Mouse (Mus musculus): ENCODE data around the gene Ubxn4. TPM values are rescaled to one million over a fixed set of nuclear protein-coding genes. Genes with fewer than 3 reads are reported as not detected.

Gene Ubxn4
- polyA plus RNA-seq, 1 experiment from 2014 or later = 69.5 TPM

DNA sequence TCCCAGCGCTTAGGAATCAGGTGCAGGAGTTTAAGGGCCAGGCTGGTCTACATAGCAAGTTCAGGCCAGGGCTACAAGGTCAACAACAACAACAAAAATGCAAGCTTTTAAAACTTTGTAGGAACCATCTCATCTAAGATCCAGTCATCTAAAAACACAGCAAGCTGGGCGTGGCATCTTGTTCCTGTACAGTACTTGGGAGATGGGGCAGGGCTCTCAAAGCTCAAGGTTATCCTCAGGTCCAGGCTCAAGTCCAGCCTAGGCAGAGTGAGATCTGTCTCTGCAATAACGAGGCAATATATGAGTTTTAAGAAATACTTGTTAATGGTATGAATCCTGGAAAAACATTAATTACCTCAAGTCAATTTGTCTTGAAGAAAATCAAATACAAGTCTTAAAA, 34.8 kb downstream of the Ubxn4 start:
- H3K9me3 ChIP-seq = no peaks in the 10 kb centered on the region
- H3K36me3 ChIP-seq = peaks cover 54% of the 10 kb centered on the region
- no peak overlapping the region for H3K27ac ChIP-seq
- no peaks in the 10 kb centered on the region for H3K27me3 ChIP-seq
- no peak overlapping the region for H3K9ac ChIP-seq
- H3K4me3 ChIP-seq = no peak overlapping the region
- no peak for ATAC-seq (ENCODE audit: insufficient number of reproducible peaks, insufficient read depth, low FRiP score, low TSS enrichment)
- H3K4me2 ChIP-seq (replicated peaks) = no peak overlapping the region
- H3K4me1 ChIP-seq = no peaks in the 10 kb centered on the region
- 96% methylated on average over 3 of the region's 3 CpGs for WGBS

DNA sequence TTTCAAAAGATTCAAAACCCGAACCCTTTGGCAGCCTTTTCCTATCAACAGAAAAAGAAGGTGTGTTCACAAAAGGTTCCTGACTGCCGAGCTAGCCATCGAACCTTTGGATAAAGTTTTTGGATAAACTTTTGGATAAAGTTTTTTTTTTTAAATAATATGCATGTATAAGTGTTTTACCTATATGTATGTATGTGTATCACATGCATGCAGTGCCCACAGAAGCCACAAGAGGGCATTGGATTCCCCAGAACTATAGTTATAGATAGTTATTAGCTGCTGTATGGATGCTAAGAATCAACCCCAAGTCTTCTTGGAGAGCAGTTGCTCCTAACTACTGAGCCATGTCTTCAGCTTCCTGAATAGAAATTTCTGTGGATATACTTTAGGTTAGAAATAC, 38.0 kb downstream of the Ubxn4 start:
- peaks cover 41% of the 10 kb centered on the region for H3K36me3 ChIP-seq

DNA sequence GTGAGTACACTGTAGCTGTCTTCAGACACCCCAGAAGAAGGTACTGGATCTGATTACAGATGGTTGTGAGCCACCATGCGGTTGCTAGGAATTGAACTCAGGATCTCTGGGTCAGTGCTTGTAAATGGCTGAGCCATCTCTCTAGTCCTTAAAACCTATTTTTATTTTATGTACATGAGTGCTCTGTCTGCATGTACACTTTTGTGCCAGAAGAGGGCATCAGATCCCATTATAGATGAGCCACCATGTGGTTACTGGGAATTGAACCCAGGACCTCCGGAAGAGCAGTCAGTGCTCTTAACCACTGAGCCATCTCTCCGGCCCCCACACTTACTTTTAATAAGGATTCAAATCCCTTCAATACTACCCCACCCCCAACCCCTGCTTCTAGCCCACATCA, 39.2 kb downstream of the Ubxn4 start:
- H3K36me3 ChIP-seq = peaks cover 37% of the 10 kb centered on the region
- ATAC-seq (ENCODE audit: insufficient number of reproducible peaks, insufficient read depth, low FRiP score, low TSS enrichment) = no peak
- no peak overlapping the region for H3K9ac ChIP-seq
- H3K27ac ChIP-seq = no peak overlapping the region
- no peak overlapping the region for H3K4me3 ChIP-seq
- H3K4me1 ChIP-seq = no peaks in the 10 kb centered on the region
- H3K4me2 ChIP-seq (replicated peaks) = no peak overlapping the region
- H3K27me3 ChIP-seq = no peaks in the 10 kb centered on the region
- 88% methylated on average over 3 of the region's 3 CpGs for WGBS
- no peaks in the 10 kb centered on the region for H3K9me3 ChIP-seq

More for the DNA sequence above, 38.0 kb downstream of the Ubxn4 start:
- WGBS = 96% methylated on average over 3 of the region's 3 CpGs
- H3K27ac ChIP-seq = no peak overlapping the region
- no peaks in the 10 kb centered on the region for H3K9me3 ChIP-seq
- H3K4me1 ChIP-seq = no peaks in the 10 kb centered on the region
- H3K4me2 ChIP-seq (replicated peaks) = no peak overlapping the region
- H3K27me3 ChIP-seq = no peaks in the 10 kb centered on the region
- H3K4me3 ChIP-seq = no peak overlapping the region
- no peak overlapping the region for H3K9ac ChIP-seq
- no peak for ATAC-seq (ENCODE audit: insufficient number of reproducible peaks, insufficient read depth, low FRiP score, low TSS enrichment)

DNA sequence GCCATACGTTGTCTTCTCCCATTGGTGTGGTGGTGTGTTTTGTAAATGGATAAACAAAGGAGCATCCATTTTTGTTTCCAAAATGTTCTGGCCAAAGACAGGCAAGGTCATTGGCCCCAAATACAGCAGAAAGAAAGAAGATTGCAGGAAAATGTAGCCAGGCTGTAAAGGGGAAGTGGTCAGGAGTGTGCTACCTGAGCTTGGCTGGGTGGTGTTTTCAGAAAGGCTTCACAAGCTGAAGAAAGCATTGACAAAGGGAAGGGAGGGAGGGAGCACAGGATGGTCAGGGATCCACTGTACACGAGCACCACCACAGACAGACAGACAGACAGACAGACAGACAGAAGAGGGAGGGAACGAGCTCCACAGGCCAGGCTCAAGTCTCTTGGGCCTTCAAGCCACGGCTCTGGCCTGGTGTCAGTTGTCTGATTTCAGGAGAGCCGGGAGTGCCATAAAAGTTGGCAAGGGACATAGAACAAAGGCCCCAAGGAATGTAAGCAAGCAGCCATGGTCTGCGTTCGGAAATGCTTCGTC, 40.5 kb downstream of the Ubxn4 start:
- no peaks in the 10 kb centered on the region for H3K9me3 ChIP-seq

DNA sequence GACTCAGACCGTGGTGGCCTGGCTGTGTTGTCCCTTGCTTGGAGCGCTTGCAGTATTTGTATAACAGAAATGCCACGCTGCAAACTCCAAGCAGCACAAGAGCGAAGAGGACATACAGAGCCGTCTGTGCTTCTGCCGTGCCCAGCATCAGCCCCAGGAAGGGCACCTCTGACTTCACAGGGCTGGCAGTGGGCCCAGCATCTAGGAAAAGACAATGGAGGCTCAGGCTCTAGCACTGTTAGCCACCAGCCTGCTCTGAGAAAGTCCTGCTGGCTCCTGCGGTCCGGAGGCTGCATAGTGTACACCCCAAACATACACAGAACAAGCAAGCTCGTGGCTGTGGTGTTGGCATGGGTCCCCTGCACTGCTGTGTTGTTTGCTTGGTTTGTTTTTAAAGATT, 41.4 kb downstream of the Ubxn4 start:
- Histone ChIP-seq H3K9ac (no peak overlapping the region), H3K27me3 (no peaks in the 10 kb centered on the region), H3K4me1 (no peaks in the 10 kb centered on the region), H3K4me3 (no peak overlapping the region), H3K9me3 (no peaks in the 10 kb centered on the region), H3K36me3 (peaks cover 19% of the 10 kb centered on the region), H3K4me2 (replicated peaks) (no peak overlapping the region), H3K27ac (no peak overlapping the region)
- WGBS = 91% methylated on average over 9 of the region's 9 CpGs
- no peak for ATAC-seq (ENCODE audit: insufficient number of reproducible peaks, insufficient read depth, low FRiP score, low TSS enrichment)

More for the DNA sequence above, 40.5 kb downstream of the Ubxn4 start:
- ATAC-seq (ENCODE audit: insufficient number of reproducible peaks, insufficient read depth, low FRiP score, low TSS enrichment) = no peak
- Histone ChIP-seq H3K4me1 (no peaks in the 10 kb centered on the region), H3K27ac (no peak overlapping the region), H3K4me2 (replicated peaks) (no peak overlapping the region), H3K36me3 (peaks cover 28% of the 10 kb centered on the region), H3K27me3 (no peaks in the 10 kb centered on the region), H3K9ac (no peak overlapping the region), H3K4me3 (no peak overlapping the region)
- 88% methylated on average over 8 of the region's 8 CpGs for WGBS

DNA sequence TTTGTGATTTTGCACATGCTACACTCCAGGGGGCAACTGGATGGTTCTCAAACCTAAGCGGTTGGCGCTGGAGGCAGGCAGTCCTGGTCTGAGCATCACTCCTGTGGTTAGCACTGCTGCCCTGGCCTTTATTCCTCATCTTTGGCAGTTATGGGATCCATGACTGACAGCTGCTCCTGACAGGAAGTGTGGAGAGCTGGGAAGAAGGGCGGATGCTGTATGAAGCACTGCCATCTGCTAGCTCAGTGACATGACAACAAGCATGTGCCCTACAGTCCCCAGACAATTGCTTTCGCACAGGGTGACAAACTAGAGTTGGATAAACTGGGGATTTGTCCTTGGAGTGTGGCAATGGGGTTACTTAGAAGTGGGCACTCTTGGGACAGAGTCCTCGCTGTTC, 46.5 kb downstream of the Ubxn4 start:
- Histone ChIP-seq H3K4me3 (no peak overlapping the region), H3K9me3 (no peaks in the 10 kb centered on the region), H3K36me3 (0 out of 2 replicates have a peak, but pooled peaks cover 7% of the 10 kb centered on the region), H3K9ac (no peak overlapping the region), H3K4me2 (replicated peaks) (no peak overlapping the region), H3K27me3 (no peaks in the 10 kb centered on the region), H3K27ac (no peak overlapping the region), H3K4me1 (no peaks in the 10 kb centered on the region)
- no peak for ATAC-seq (ENCODE audit: insufficient number of reproducible peaks, insufficient read depth, low FRiP score, low TSS enrichment)
- 89% methylated on average over 5 of the region's 5 CpGs for WGBS

DNA sequence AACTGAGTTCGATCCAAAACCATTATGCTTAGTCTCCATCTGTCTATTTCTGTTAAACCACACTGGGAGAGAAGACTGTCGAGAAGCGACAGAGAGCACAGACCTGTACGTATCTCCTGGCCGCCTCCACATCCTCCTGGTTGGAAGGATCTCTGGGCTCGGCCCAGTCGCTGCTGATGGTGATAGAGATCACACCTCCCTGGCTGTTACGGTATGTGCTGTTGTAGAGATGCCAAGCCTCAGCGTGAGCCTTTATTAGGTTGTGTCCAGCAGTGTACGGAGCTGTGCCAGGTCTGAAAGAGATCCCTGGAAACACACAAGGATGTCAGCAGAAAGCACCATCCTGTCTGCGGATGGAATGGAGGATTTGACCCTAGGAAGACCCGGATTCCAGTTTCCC, 49.8 kb downstream of the Ubxn4 start:
- no peaks in the 10 kb centered on the region for H3K36me3 ChIP-seq
- 92% methylated on average over 12 of the region's 12 CpGs for WGBS
- no peak overlapping the region for H3K9ac ChIP-seq
- H3K4me2 ChIP-seq (replicated peaks) = no peak overlapping the region
- H3K27me3 ChIP-seq = no peaks in the 10 kb centered on the region
- H3K27ac ChIP-seq = no peak overlapping the region
- H3K4me3 ChIP-seq = no peak overlapping the region
- no peak for ATAC-seq (ENCODE audit: insufficient number of reproducible peaks, insufficient read depth, low FRiP score, low TSS enrichment)
- no peaks in the 10 kb centered on the region for H3K4me1 ChIP-seq
- no peaks in the 10 kb centered on the region for H3K9me3 ChIP-seq

DNA sequence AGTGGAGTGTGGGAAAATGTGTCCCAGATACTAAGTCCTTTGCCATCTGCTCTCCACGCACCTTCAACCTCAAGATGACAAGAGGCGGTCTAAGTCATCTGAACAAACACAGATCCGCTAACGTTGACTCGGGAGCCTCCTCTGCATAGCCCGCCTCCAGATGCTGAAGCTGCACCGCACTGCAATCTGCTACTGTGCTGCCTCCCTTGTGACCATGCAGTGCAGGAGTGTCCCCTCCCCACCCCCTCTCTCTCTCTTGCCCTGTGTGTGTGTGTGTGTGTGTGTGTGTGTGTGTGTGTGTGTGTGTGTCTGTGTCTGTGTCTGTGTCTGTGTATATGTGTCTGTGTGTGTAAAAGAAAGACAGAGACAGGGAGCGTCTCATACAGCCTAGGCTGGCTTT, 51.5 kb downstream of the Ubxn4 start:
- H3K27ac ChIP-seq = no peak overlapping the region
- no peaks in the 10 kb centered on the region for H3K27me3 ChIP-seq
- H3K4me3 ChIP-seq = no peak overlapping the region
- H3K4me1 ChIP-seq = no peaks in the 10 kb centered on the region
- 71% methylated on average over 8 of the region's 8 CpGs for WGBS
- H3K9ac ChIP-seq = no peak overlapping the region
- no peaks in the 10 kb centered on the region for H3K36me3 ChIP-seq
- H3K9me3 ChIP-seq = no peaks in the 10 kb centered on the region
- H3K4me2 ChIP-seq (replicated peaks) = no peak overlapping the region
- no peak for ATAC-seq (ENCODE audit: insufficient number of reproducible peaks, insufficient read depth, low FRiP score, low TSS enrichment)

DNA sequence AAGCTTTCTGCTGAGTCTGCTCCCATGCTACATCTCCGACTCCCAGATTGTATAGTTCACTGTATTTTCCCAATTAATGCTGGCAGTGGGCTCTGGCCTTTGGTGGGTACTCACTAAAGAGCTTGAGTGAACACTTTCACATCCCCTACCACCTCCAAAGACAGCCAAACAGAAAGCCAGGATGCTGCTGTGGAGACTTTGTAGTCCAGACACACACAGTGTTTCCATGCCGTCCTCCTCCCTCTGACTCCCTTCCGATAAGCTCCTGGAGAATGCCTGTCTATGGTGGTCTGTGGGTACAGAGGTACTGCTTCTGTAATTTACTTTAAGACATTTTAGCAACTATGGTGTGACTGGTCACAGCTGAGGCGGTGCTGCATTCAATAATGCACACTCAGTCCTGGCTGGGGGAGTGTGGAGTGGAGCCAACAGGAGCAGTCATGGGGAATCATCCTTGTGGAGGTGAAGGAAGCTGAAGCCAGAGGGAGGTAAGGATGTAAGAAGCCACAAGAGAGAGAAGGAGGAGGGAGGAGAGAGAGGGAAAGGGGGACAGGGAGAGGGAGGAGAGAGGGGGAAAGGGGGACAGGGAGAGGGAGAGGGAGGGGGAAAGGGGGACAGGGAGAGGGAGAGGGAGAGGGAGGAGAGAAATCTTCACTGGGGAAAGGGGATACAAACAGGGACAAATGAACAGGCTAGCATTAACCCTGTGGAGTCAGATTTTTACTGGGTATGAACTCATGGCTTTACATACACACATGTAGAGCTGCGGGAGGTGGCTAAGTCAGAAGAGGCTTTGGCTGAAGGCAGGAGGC, 52.2 kb downstream of the Ubxn4 start:
- ATAC-seq (ENCODE audit: insufficient number of reproducible peaks, insufficient read depth, low FRiP score, low TSS enrichment) = no peak
- 75% methylated on average over 5 of the region's 5 CpGs for WGBS

DNA sequence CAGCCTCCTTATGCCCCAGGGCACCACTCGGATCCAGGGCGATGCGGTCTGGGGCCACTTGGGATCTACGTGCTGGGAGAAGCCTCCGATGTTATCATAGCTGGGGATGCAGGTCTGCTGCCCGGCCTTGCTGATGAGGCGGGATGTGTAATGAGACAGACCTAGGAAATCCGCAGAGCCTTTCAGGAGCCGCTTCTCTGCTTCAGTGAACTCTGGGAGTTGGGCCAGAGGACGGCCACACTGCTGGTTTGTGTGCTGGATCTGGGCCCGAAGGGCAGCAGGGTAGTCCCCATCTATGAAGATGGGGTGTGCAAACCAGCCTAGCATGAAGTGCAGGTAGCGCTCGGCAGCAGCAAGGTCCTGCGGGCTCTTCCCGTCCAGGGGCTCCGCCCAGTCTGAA, 60.1 kb downstream of the Ubxn4 start:
- H3K36me3 ChIP-seq = no peaks in the 10 kb centered on the region
- H3K4me2 ChIP-seq (replicated peaks) = no peak overlapping the region
- peaks cover 3% of the 10 kb centered on the region; the same call in 1 of the 2 replicates for H3K9me3 ChIP-seq
- no peaks in the 10 kb centered on the region for H3K27me3 ChIP-seq
- no peak for ATAC-seq (ENCODE audit: insufficient number of reproducible peaks, insufficient read depth, low FRiP score, low TSS enrichment)
- H3K4me3 ChIP-seq = no peak overlapping the region
- no peak overlapping the region for H3K9ac ChIP-seq
- 87% methylated on average over 16 of the region's 16 CpGs for WGBS
- H3K27ac ChIP-seq = no peak overlapping the region
- H3K4me1 ChIP-seq = no peaks in the 10 kb centered on the region

More for the DNA sequence above, 52.2 kb downstream of the Ubxn4 start:
- H3K4me1 ChIP-seq = no peaks in the 10 kb centered on the region
- H3K36me3 ChIP-seq = no peaks in the 10 kb centered on the region
- H3K4me2 ChIP-seq (replicated peaks) = no peak overlapping the region
- H3K9me3 ChIP-seq = no peaks in the 10 kb centered on the region
- H3K27me3 ChIP-seq = no peaks in the 10 kb centered on the region
- H3K9ac ChIP-seq = no peak overlapping the region
- H3K27ac ChIP-seq = no peak overlapping the region
- no peak overlapping the region for H3K4me3 ChIP-seq

DNA sequence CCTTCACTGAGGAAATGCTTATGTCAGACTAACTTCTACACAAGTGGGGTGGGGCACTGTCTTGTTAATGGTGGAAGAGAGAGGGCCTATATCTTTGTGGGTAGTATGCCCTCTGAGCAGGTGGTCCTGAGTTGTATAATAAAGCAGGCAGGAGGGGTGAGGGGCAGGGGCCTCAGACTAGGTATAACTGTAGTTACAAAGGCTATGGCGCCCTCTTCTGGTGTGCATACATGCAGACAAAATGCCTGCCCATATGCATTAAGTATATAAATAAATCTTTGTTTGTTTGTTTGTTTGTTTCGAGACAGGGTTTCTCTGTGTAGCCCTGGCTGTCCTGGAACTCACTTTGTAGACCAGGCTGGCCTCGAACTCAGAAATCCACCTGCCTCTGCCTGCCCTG, 65.3 kb downstream of the Ubxn4 start:
- H3K36me3 ChIP-seq = no peaks in the 10 kb centered on the region
- no peaks in the 10 kb centered on the region for H3K4me1 ChIP-seq
- no peak overlapping the region for H3K27ac ChIP-seq
- H3K9ac ChIP-seq = no peak overlapping the region
- H3K9me3 ChIP-seq = no peaks in the 10 kb centered on the region
- WGBS = 85% methylated on average over 3 of the region's 3 CpGs
- no peaks in the 10 kb centered on the region for H3K27me3 ChIP-seq
- H3K4me3 ChIP-seq = no peak overlapping the region
- ATAC-seq (ENCODE audit: insufficient number of reproducible peaks, insufficient read depth, low FRiP score, low TSS enrichment) = no peak
- no peak overlapping the region for H3K4me2 ChIP-seq (replicated peaks)

DNA sequence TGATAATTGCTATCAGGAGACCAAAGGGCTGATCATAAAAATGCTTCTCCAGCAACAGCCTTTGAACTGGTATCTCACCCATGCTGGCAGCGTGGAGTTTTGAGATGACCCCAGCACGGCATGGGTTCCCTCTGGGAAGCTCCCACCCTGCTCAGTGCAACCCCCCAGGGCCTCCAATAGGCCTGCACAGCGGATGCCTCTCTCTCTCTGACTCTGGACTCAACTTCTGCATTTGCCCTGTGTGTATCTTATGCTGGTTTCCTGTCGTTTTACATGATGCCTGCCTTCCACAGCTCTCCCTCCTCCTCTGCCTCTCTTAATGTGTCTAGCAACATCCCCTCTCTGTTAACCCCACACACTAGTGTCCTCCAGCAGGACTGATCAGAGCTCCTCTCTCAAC, 70.9 kb downstream of the Ubxn4 start:
- H3K9me3 ChIP-seq = no peaks in the 10 kb centered on the region
- 65% methylated on average over 4 of the region's 4 CpGs for WGBS
- no peaks in the 10 kb centered on the region for H3K36me3 ChIP-seq
- H3K27ac ChIP-seq = no peak overlapping the region
- ATAC-seq (ENCODE audit: insufficient number of reproducible peaks, insufficient read depth, low FRiP score, low TSS enrichment) = no peak
- no peak overlapping the region for H3K4me3 ChIP-seq
- no peaks in the 10 kb centered on the region for H3K27me3 ChIP-seq
- no peak overlapping the region for H3K9ac ChIP-seq
- H3K4me1 ChIP-seq = no peaks in the 10 kb centered on the region
- no peak overlapping the region for H3K4me2 ChIP-seq (replicated peaks)

All from embryonic facial prominence, embryonic 12.5 days (tissue).